In the genomic region with DNA sequence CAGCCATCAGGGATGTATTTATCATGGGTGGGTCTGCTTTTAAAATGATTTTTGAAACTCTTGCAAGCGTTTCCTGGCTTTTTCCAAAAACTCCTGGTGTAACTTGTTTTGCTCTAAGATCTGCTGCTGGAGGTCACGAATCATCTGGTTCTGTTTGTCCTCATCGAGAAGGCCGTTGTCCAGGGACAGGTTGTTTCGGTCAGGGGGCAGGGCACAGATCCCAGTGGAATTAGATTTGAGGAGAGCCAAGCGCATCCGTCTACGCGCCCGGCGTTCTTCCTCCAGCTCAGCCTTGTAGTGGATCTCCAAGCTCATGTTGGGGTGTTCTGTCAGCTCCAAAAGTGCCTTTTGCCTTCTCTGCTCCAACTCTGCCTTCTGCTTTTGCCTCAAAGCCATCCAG, we compare ENCODE assay signal across 22 mouse cellular contexts. TPM values are rescaled to one million over a fixed set of nuclear protein-coding genes. Genes with fewer than 3 reads are reported as not detected.
DNase-seq lines count a peak whose midpoint lies in the region; ATAC-seq lines count a peak whose summit lies in the region.
"Had no signal": no experiment of that assay in that cellular context is flagged by ENCODE, and none has a peak within 500 bp of the region (broad histone marks: within the 10 kb centered on the region; RNA-seq: fewer than 3 reads in every experiment).

No protein-coding gene starts in this region.

- H3K4me2 ChIP-seq in embryonic facial prominence, embryonic 14.5 days (ENCODE audit: low read depth, low read length) = no peak overlapping the region
- H3K4me2 ChIP-seq: embryonic facial prominence, embryonic 12.5 days; hindbrain, embryonic 15.5 days; liver, embryonic 11.5 days; lung, embryonic 14.5 days; midbrain, embryonic 12.5 days; stomach, embryonic 15.5 days had no signal

- H3K4me3 ChIP-seq in embryonic facial prominence, embryonic 14.5 days (ENCODE audit: low read depth, low read length) = no peak overlapping the region
- no peak overlapping the region for H3K4me3 ChIP-seq in embryonic facial prominence, embryonic 10.5 days
- no peak overlapping the region for H3K4me3 ChIP-seq in heart, embryonic 10.5 days
- H3K4me3 ChIP-seq: embryonic facial prominence, embryonic 12.5 days; hindbrain, embryonic 15.5 days; midbrain, embryonic 12.5 days; stomach, embryonic 15.5 days had no signal

- H3K9me3 ChIP-seq in embryonic facial prominence, embryonic 14.5 days (ENCODE audit: control insufficient read depth, low read length) = no peaks in the 10 kb centered on the region
- 0 out of 2 replicates have a peak, but pooled peaks cover 6% of the 10 kb centered on the region for H3K9me3 ChIP-seq in embryonic facial prominence, embryonic 10.5 days
- no peaks in the 10 kb centered on the region for H3K9me3 ChIP-seq in heart, embryonic 10.5 days
- H3K9me3 ChIP-seq: embryonic facial prominence, embryonic 12.5 days; hindbrain, embryonic 15.5 days; stomach, embryonic 15.5 days had no signal

- ATAC-seq in embryonic facial prominence, embryonic 14.5 days (ENCODE audit: low read depth) = no peak
- ATAC-seq: forebrain, postnatal 0 days; intestine, postnatal 0 days had no signal

- H3K27me3 ChIP-seq in embryonic facial prominence, embryonic 14.5 days (replicated peaks; ENCODE audit: control insufficient read depth, insufficient read depth, low read length) = no peaks in the 10 kb centered on the region
- no peaks in the 10 kb centered on the region for H3K27me3 ChIP-seq in embryonic facial prominence, embryonic 10.5 days (replicated peaks; ENCODE audit: low read depth, poor library complexity, severe bottlenecking)
- no peaks in the 10 kb centered on the region for H3K27me3 ChIP-seq in heart, embryonic 10.5 days (ENCODE audit: insufficient read depth, poor library complexity, severe bottlenecking)
- H3K27me3 ChIP-seq: embryonic facial prominence, embryonic 12.5 days; hindbrain, embryonic 15.5 days; midbrain, embryonic 12.5 days; stomach, embryonic 15.5 days had no signal

- H3K4me1 ChIP-seq in embryonic facial prominence, embryonic 14.5 days (ENCODE audit: control insufficient read depth, insufficient read depth, low read length) = peaks cover 14% of the 10 kb centered on the region
- peaks cover 19% of the 10 kb centered on the region for H3K4me1 ChIP-seq in embryonic facial prominence, embryonic 10.5 days
- peaks cover 8% of the 10 kb centered on the region for H3K4me1 ChIP-seq in heart, embryonic 10.5 days

- 83% methylated on average over 11 of the region's 11 CpGs for WGBS in embryonic facial prominence, embryonic 14.5 days
- WGBS in embryonic facial prominence, embryonic 10.5 days = 88% methylated on average over 11 of the region's 11 CpGs
- 87% methylated on average over 11 of the region's 11 CpGs for WGBS in heart, embryonic 10.5 days

- H3K9ac ChIP-seq in embryonic facial prominence, embryonic 14.5 days (ENCODE audit: low read depth, low read length) = no peak overlapping the region
- H3K9ac ChIP-seq: embryonic facial prominence, embryonic 12.5 days; forebrain, postnatal 0 days; hindbrain, embryonic 15.5 days; lung, embryonic 14.5 days; midbrain, embryonic 12.5 days; stomach, embryonic 15.5 days had no signal

- 0 out of 2 replicates have a peak overlapping the region, but pooled peaks have one; percentile 15 for H3K27ac ChIP-seq in embryonic facial prominence, embryonic 14.5 days (replicated peaks; ENCODE audit: low read depth, low read length)
- no peak overlapping the region for H3K27ac ChIP-seq in embryonic facial prominence, embryonic 10.5 days (replicated peaks)
- no peak overlapping the region for H3K27ac ChIP-seq in heart, embryonic 10.5 days
- H3K27ac ChIP-seq: embryonic facial prominence, embryonic 12.5 days; hindbrain, embryonic 15.5 days; macrophage; midbrain, embryonic 12.5 days; stomach, embryonic 15.5 days had no signal

- H3K36me3 ChIP-seq in embryonic facial prominence, embryonic 14.5 days (ENCODE audit: control insufficient read depth, insufficient read depth, low read length) = peaks cover 36% of the 10 kb centered on the region
- peaks cover 71% of the 10 kb centered on the region for H3K36me3 ChIP-seq in embryonic facial prominence, embryonic 10.5 days (replicated peaks)
- peaks cover 43% of the 10 kb centered on the region for H3K36me3 ChIP-seq in heart, embryonic 10.5 days
- H3K36me3 ChIP-seq: hindbrain, embryonic 15.5 days; stomach, embryonic 15.5 days had no signal

- no peak for DNase-seq in embryonic facial prominence, embryonic 14.5 days (ENCODE audit: low spot score)
- DNase-seq in embryonic facial prominence, embryonic 10.5 days (ENCODE audit: low spot score) = no peak
- peak; percentile 49 to 57 for DNase-seq in heart, adult 9 months (ENCODE audit: low spot score in 2 of 2)
- no peak for DNase-seq in heart, embryonic 10.5 days (ENCODE audit: low spot score)
- DNase-seq in urinary bladder, postnatal 14 days (ENCODE audit: low spot score) = peak; percentile 57
- no peak for DNase-seq in urinary bladder, adult 2 months (ENCODE audit: low spot score)
- DNase-seq in right cerebral cortex, postnatal 10 days (ENCODE audit: low spot score in 2 of 2) = no peak
- DNase-seq: adrenal gland, postnatal 10 days; cerebellum, adult 18-20 months; cerebellum, postnatal 36 days; forebrain, postnatal 0 days; lung, embryonic 14.5 days; right cerebral cortex, adult 18-20 months; thymus, postnatal 14 days had no signal

RNA-seq across cellular contexts. Expression of gene Cep295nl, which starts 9.9 kb away (rescaled TPM):
- 0.63 and 1.2 TPM in 2 replicates for polyA plus RNA-seq in embryonic facial prominence, embryonic 14.5 days (2014; fragmentation: Nextera tagmentation; extraction: Ambion mirVana)
- polyA plus RNA-seq in embryonic facial prominence, embryonic 10.5 days (2016; fragmentation: Nextera tagmentation; extraction: Ambion mirVana) = 0.13 and 0.56 TPM in 2 replicates
- 0.20 and 0.38 TPM in 2 replicates for polyA plus RNA-seq in heart, embryonic 10.5 days (2016; fragmentation: Nextera tagmentation; extraction: Ambion mirVana)
- 1.3 and 2.3 TPM in 2 replicates for polyA plus RNA-seq in urinary bladder, adult 2 months (2012; rRNA removed)
- polyA plus RNA-seq: liver, embryonic 11.5 days; spleen, adult 2 months had no signal

RNA-seq across cellular contexts. Expression of gene Timp2, which starts 23.2 kb away (rescaled TPM):
- 182 and 196 TPM in 2 replicates for polyA plus RNA-seq in embryonic facial prominence, embryonic 14.5 days (2014; fragmentation: Nextera tagmentation; extraction: Ambion mirVana)
- 40.0 and 46.9 TPM in 2 replicates for polyA plus RNA-seq in embryonic facial prominence, embryonic 10.5 days (2016; fragmentation: Nextera tagmentation; extraction: Ambion mirVana)
- 37.4 and 39.2 TPM in 2 replicates for polyA plus RNA-seq in heart, embryonic 10.5 days (2016; fragmentation: Nextera tagmentation; extraction: Ambion mirVana)
- 600 and 646 TPM in 2 replicates for polyA plus RNA-seq in urinary bladder, adult 2 months (2012; rRNA removed)

RNA-seq across cellular contexts. Expression of gene Usp36, which starts 42.3 kb away (rescaled TPM):
- polyA plus RNA-seq in embryonic facial prominence, embryonic 14.5 days (2014; fragmentation: Nextera tagmentation; extraction: Ambion mirVana) = 15.9 and 16.1 TPM in 2 replicates
- polyA plus RNA-seq in embryonic facial prominence, embryonic 10.5 days (2016; fragmentation: Nextera tagmentation; extraction: Ambion mirVana) = 24.1 and 24.2 TPM in 2 replicates
- 19.5 and 22.4 TPM in 2 replicates for polyA plus RNA-seq in heart, embryonic 10.5 days (2016; fragmentation: Nextera tagmentation; extraction: Ambion mirVana)
- polyA plus RNA-seq in urinary bladder, adult 2 months (2012; rRNA removed) = 17.7 and 20.9 TPM in 2 replicates

Comparison
In these comparisons a context has a peak if more than half of its experiments do, and no peak if none do; other contexts are left out.
1. DNase-seq: peak in heart, adult 9 months (2 of 2) and urinary bladder, postnatal 14 days (single experiment); none in embryonic facial prominence, embryonic 14.5 days (single experiment), embryonic facial prominence, embryonic 10.5 days (single experiment), heart, embryonic 10.5 days (single experiment), urinary bladder, adult 2 months (single experiment) and right cerebral cortex, postnatal 10 days (0 of 2).